Mouse (Mus musculus): Measurements from ENCODE around the gene P3h3.
"Not testable (repeated sequence)": the region's sequence is repeated elsewhere in the genome, so short reads cannot be mapped to it uniquely, and the experiment has no call there.

P3h3 gene

DNA sequence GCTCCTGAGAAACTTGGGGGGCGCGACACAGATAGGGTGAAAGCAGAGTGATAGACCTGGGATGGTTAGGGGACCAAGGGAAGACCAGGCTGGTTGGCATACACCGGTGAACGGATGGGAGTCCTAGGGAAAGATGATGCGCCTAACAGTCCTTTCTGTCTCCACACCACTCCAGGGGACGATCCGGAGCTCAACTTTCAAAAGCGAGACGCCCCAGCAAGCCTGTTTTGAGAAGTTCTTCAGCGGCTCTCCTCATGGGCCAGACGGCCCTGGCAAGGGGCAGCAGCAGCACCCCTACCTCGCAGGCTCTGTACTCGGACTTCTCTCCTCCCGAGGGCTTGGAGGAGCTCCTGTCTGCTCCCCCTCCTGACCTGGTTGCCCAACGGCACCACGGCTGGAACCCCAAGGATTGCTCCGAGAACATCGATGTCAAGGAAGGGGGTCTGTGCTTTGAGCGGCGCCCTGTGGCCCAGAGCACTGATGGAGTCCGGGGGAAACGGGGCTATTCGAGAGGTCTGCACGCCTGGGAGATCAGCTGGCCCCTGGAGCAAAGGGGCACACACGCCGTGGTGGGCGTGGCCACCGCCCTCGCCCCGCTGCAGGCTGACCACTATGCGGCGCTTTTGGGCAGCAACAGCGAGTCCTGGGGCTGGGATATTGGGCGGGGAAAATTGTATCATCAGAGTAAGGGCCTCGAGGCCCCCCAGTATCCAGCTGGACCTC lies 48.3 kb downstream of the P3h3 start:
- in situ Hi-C loops (cut with MseI, MboI) = no loop called here

DNA sequence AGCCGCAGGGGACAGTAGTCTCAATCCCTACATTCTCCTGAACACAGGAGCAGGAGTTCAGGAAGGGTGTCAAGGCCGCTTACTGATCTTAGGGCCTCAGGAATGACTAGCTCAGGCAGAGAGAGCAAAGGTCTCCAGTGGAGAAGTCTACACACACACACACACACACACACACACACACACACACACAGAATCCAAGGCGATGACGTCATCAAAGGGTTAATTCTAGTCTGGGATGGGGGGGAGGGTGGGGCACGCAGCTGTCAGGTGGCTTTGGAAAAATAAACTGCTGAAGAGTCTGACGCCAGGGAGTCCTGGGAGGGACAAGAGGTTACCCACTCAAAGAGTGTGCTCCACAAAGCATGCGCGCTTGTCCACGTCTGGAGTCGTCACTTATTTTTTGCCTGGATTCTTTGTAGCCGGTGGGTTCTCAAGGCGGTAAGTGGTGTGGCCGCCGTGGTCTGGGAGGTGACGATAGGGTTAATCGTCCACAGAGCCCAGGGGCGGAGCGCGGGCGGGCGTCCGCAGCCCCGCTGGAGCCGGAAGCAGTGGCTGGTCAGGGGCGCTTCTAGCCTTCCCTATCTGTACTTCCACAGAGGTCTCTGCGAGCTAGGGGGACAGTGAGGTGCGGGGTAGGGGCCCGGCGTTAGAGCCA lies 49.1 kb downstream of the P3h3 start, which contains the start of gene Spsb2:
Spsb2 (plus strand) TSS at position 304 of the 655 bp plus-strand sequence.
- in situ Hi-C loops (cut with MseI, MboI) = no loop called here

DNA sequence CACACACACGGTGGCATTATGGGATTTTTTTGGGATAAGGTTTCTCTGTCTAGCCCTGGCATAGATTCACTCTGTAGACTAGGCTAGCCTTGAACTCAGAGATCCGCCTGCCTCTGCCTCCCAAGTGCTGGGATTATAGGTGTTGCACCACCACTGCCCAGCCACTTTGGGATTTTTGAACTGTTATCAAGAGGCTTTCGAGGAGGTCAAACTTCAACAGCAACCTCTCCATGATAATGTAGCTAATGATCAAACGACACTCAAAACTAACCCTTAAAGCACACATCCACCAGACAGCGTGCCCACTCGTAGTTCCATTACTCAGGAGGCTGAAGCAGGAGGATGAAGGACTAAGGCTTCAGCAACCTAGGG lies 49.6 kb downstream of the P3h3 start:
- in situ Hi-C loops (cut with MseI, MboI) = no loop called here

DNA sequence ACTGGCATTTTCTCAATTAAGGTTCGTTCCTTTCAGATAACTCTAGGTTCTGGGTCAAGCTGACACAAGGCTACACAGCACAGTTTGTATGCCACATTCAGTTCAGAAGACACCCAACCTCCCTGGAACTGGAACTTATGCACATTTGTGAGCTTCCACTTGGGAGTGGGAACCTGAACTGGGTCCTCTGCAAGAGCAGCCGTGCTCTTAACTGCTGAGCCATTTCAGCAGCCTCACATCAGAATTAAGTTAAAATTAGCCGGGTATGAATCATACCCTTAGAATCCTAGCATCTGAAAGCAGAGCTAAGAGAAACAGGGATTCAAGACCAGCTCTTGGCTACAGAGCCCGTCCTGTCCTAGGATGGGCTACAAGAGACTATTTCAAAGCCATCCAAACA lies 50.2 kb downstream of the P3h3 start:
- in situ Hi-C loops (cut with MseI, MboI) = no loop called here

DNA sequence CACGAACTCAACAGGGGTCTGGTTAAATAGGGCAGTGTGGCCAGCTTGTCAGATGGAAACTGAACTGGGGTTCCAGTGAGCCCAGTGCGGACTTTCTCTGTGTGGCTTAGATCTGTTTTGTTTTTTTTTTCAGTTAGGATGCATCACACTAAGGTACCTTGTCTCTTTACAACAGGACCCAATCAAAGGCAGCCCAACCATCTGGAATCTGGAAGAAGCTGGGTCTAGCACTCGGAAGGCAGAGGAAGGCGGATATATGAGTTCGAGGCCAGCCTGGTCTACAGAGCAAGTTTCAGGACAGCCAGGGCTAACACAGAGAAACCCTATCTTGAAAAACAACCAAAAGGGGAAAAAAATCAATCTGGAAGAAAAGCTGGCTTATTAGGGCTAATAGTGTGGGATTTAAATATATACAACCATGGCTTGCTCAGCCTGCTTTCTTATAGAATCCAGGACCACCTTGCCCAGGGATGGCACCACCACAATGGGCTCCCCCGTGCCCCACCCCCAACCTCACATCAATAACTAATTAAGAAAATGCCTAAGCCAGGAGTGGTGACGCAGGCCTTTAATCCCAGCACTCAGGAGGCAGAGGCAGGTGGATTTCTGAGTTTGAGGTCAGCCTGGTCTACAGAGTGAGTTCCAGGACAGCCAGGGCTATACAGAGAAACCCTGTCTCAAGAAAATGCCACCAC lies 51.0 kb downstream of the P3h3 start:
- in situ Hi-C loops (cut with MseI, MboI) = no loop called here

DNA sequence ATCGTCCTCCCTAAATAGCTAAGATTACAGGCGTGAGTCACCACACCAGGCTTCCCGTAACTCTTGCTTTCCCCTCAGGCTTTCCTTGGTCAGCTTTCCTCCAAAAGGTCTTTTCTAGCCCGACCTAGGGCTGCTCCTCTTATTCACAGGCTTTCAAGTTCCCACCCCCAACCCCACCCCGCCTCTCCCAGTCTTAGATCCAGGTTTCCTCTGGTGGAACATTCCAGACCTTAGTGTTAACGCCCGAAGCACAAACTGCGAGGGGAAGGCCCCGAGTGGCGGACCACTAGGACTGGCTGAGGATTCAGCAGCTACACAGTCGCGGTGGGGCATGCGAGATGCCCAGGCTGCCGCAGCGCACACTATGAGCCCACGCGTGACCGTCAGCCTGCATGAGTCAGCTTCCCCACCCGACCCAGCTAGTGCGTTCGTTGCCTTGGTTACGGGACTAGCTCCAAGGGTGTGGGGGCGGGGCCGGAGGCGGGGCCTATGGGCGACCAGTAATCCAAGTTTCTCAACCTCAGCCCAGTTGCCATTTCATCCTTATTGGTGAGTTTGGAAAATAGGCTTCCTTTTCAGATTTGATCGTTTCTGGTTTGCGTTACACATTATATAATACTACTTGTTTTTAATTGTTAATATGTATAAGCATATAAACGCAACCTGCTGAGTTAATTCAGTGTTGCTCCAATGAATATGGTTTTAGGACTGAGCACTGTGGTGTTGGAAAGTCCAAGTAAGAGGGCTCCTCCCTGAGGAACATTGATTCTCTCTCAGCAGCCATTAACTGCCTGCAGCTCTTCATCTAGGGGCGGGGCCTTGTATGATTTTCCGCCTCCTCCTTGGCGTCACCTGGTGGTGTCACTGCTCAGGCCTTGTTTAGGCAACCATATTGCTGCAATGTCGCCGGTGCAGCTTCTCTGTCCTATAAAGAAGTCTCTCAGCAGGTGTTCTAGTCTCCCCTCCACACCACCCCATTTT lies 51.9 kb downstream of the P3h3 start:
- in situ Hi-C loops (cut with MseI, MboI) = no loop called here

DNA sequence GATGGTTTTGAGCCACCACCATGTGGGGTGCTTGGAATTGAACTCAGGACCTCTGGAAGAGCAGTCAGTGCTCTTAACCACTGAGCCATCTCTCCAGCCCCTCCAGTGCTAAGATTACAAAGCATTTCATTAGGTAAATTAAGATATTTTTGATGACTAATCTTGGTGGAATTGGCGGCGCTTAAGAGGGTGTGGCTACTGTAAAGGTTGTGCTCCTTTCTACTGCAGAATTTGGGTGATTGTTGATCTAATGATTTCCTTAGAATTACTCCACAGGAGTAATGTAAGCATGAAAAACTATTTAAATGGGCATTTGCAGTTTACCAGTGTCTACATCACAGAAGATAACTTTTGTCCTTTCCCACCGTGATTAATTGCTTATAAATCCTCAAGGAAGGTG lies 53.2 kb downstream of the P3h3 start:
- in situ Hi-C loops (cut with MseI, MboI) = no loop called here

DNA sequence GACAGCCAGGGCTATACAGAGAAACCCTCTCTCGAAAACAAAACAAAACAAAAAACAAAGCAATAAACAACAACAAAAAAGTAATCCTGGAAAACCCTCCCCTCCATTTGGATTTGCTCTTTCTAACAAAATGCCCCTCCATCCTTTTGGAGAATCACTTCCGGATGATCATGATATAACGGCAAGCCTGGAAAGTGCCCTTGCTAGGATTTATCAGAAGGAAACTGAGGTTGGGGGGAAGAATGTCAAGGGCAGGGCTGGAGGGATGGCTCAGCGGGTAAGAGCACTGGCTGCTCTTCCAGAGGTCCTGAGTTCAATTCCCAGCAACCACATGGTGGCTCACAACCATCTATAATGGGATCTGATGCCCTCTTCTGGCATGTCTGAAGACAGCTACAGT lies 53.9 kb downstream of the P3h3 start:
- in situ Hi-C loops (cut with MseI, MboI) = not testable (repeated sequence)

DNA sequence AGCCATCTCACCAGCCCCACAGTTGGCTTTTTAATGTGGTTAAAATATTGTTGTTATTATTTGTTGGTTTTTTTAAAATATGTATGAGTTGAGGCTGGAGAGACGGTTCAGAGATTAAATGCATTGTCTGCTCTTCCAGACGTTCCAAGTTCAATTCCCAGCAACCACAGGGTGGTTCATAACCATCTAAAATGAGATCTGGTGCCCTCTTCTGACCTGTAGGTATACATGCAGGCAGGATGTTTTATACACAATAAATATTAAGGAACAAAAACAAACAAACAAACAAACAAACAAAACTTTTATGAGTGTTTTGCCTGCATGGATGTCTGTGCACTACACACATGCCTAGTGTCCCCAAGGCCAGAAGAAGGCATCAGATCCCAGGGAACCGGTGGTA lies 54.5 kb downstream of the P3h3 start:
- in situ Hi-C loops (cut with MseI, MboI) = no loop called here

DNA sequence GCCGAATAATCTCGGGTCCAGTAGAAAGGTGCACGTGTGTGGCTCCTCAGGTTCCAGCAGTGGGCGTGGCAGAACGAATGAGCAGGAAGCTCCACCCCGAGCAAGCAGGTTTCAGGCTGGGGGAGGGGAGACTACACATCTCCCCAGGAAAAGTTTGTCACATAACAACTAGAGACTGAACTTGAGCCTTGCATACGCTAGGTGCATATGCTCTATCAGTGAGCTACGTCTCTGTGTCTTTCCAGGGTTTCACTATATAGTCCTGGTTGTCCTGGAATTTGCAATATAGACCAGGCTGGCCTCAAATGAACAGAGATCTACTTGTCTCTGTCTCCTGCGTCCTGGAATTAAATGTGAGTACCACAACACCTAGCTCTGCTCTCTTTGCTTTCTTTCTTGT lies 55.2 kb downstream of the P3h3 start:
- in situ Hi-C loops (cut with MseI, MboI) = not testable (repeated sequence)

DNA sequence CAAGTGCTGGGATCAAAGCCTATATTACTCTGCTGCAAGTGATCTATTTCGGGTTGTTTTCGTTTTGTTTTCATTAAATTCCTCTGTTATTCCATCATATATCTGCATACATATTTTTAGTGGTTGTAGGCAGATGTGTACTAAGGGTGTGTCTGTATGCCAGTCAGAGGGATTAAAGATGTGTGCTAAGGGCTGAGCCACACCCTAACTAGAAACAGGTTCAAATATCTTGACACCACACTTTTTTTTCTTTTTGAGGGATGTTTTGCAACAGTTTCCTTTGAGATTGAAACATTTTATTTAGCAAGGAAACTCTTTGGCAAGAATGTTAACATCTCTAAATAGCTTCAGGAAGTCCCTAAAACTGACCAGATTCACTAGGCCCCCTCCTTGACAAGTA lies 61.4 kb downstream of the P3h3 start:
- in situ Hi-C loops (cut with MseI, MboI) = no loop called here

DNA sequence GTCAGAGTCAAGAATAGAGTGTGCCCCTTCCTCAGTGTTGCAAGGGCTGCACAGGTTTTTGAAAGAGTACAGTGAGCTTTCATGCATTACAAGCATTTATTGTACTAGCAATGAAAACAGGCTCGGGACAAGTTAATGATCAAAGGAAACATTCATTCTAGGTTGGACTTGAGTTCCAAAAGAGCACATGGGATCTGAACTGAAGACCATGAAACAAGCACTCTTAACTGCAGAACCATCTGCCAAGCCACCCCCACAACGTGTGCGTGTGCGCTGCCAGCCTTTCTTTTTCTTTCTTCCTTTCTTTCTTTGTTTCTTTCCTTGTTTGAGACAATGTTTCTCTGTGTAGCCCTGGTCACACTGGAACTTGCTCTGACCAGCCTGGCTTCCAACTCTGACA lies 61.8 kb downstream of the P3h3 start:
- in situ Hi-C loops (cut with MseI, MboI) = no loop called here

DNA sequence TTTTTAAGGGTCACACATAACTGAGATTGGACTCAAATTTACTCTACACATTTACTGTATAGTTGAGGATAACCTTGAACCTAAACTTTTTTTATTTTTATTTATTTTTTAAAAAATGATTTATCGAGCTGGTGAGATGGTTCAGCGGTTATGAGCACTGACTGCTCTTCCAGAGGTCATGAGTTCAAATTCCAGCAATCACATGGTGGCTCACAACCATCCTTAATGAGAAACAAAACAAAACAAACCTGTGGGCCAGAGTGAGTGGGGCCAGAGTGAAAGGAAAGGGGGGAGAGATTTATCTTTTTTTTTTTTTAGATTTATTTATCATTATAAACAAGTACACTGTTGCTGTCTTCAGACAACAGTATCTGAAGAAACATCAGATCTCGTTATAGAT lies 65.6 kb downstream of the P3h3 start:
- in situ Hi-C loops (cut with MseI, MboI) = no loop called here
